Mouse (Mus musculus) forebrain, embryonic 11.5 days (tissue): ENCODE measurements around the gene Txn2. TPM values are rescaled to one million over a fixed set of nuclear protein-coding genes. Genes with fewer than 3 reads are reported as not detected.

Experiments
- ATAC-seq: fragments of 200-750 bp; cut with Nextera tagmentation; replicated peaks from 2 replicates; pipeline ENCODE4 v1.8.0; 2017; ENCODE audit warnings: moderate TSS enrichment; ENCODE audit not compliant: low FRiP score
- DNase-seq: peaks from one replicate; pipeline ENCODE4 v3.0.0-alpha.2; 2017; ENCODE audit warnings: low spot score
- H3K27ac ChIP-seq: fragments of 300-500 bp; sonication (generic); 2 replicates; pipeline ENCODE4 v1.5.1; 2014; ENCODE audit warnings: low read depth, low read length
- H3K27me3 ChIP-seq: fragments of 300-500 bp; sonication (generic); 2 replicates; pipeline ENCODE4 v1.6.1; 2014; ENCODE audit warnings: mild to moderate bottlenecking, low read length, mixed read lengths; ENCODE audit not compliant: control insufficient read depth, insufficient read depth
- H3K36me3 ChIP-seq: fragments of 300-500 bp; sonication (generic); 2 replicates; pipeline ENCODE4 v1.6.1; 2014; ENCODE audit warnings: mild to moderate bottlenecking, low read length, moderate library complexity, mixed read lengths; ENCODE audit not compliant: control insufficient read depth, insufficient read depth
- H3K4me1 ChIP-seq: fragments of 300-500 bp; sonication (generic); replicated peaks from 2 replicates; pipeline ENCODE4 v1.6.1; 2014; ENCODE audit warnings: low read length, mixed read lengths; ENCODE audit not compliant: control insufficient read depth, insufficient read depth
- H3K4me2 ChIP-seq: fragments of 300-500 bp; sonication (generic); 2 replicates; pipeline ENCODE4 v1.6.1; 2014; ENCODE audit warnings: low read depth, mild to moderate bottlenecking, low read length, moderate library complexity, mixed read lengths; ENCODE audit not compliant: severe bottlenecking
- H3K4me3 ChIP-seq: fragments of 300-500 bp; sonication (generic); 2 replicates; pipeline ENCODE4 v1.5.1; 2014; ENCODE audit warnings: low read depth, low read length
- H3K9ac ChIP-seq: fragments of 300-500 bp; sonication (generic); 2 replicates; pipeline ENCODE4 v1.6.1; 2014; ENCODE audit warnings: low read length
- H3K9me3 ChIP-seq: fragments of 300-500 bp; sonication (generic); 2 replicates; pipeline ENCODE4 v1.6.1; 2016; ENCODE audit warnings: low read length, mixed read lengths; ENCODE audit not compliant: control insufficient read depth
- WGBS: fragments of 180-500 bp; shearing (Covaris S2); extraction: QIAGEN DNeasy Blood & Tissue Kit; methylation state at CpG from one replicate; pipeline ENCODE4 v1.1.7; 2014; 5-methylcytosine and 5-hydroxymethylcytosine counted together
- polyA plus RNA-seq: library from polyadenylated mRNA; unstranded; fragments of >200 nt; fragmentation: Nextera tagmentation; extraction: Ambion mirVana; gene quantifications from 2 replicates; pipeline ENCODE4 v1.2.1, GENCODE M21; 2014

Txn2 gene
- polyA plus RNA-seq, 1 experiment from 2014 or later: 232 TPM

GRCm38 (mm10) chr15:77911065-77911464, 17.7 kb downstream of the Txn2 start:
- no peak overlapping the region for H3K27ac ChIP-seq
- H3K4me1 ChIP-seq: no peaks in the 10 kb centered on the region
- H3K36me3 ChIP-seq: peaks cover 4% of the 10 kb centered on the region; the same call in 1 of the 2 replicates
- ATAC-seq (no peak), DNase-seq (no peak)
- H3K9ac ChIP-seq: no peak overlapping the region
- no peak overlapping the region for H3K4me2 ChIP-seq
- no peaks in the 10 kb centered on the region for H3K9me3 ChIP-seq
- WGBS: 19% methylated on average over 2 of the region's 2 CpGs
- no peak overlapping the region for H3K4me3 ChIP-seq
- H3K27me3 ChIP-seq: no peaks in the 10 kb centered on the region

GRCm38 (mm10) chr15:77907646-77908518, 20.9 kb downstream of the Txn2 start:
- no peaks in the 10 kb centered on the region for H3K9me3 ChIP-seq
- H3K4me1 ChIP-seq: 0 out of 2 replicates have a peak, but pooled peaks cover 5% of the 10 kb centered on the region
- DNase-seq: no peak
- H3K27ac ChIP-seq: no peak overlapping the region
- no peak overlapping the region for H3K4me2 ChIP-seq
- no peaks in the 10 kb centered on the region for H3K36me3 ChIP-seq
- ATAC-seq: no peak
- H3K4me3 ChIP-seq: no peak overlapping the region
- 52% methylated on average over 9 of the region's 9 CpGs for WGBS
- no peak overlapping the region for H3K9ac ChIP-seq
- no peaks in the 10 kb centered on the region for H3K27me3 ChIP-seq

- no peak overlapping the region for H3K9ac ChIP-seq
- 63% methylated on average over 10 of the region's 10 CpGs for WGBS
- no peaks in the 10 kb centered on the region for H3K27me3 ChIP-seq
- no peaks in the 10 kb centered on the region for H3K9me3 ChIP-seq
- H3K4me3 ChIP-seq: no peak overlapping the region
- ATAC-seq: no peak
- no peak overlapping the region for H3K27ac ChIP-seq
- H3K4me2 ChIP-seq: no peak overlapping the region
- H3K4me1 ChIP-seq: 0 out of 2 replicates have a peak, but pooled peaks cover 5% of the 10 kb centered on the region
- DNase-seq: no peak
- no peaks in the 10 kb centered on the region for H3K36me3 ChIP-seq
Observed at GRCm38 (mm10) chr15:77906545-77906944, 22.3 kb downstream of the Txn2 start.

GRCm38 (mm10) chr15:77906081-77906480, 22.7 kb downstream of the Txn2 start:
- no peaks in the 10 kb centered on the region for H3K36me3 ChIP-seq
- 0 out of 2 replicates have a peak, but pooled peaks cover 5% of the 10 kb centered on the region for H3K4me1 ChIP-seq
- no peak overlapping the region for H3K9ac ChIP-seq
- no peaks in the 10 kb centered on the region for H3K27me3 ChIP-seq
- H3K9me3 ChIP-seq: no peaks in the 10 kb centered on the region
- H3K4me3 ChIP-seq: no peak overlapping the region
- 81% methylated on average over 8 of the region's 8 CpGs for WGBS
- no peak overlapping the region for H3K27ac ChIP-seq
- DNase-seq (no peak), ATAC-seq (no peak)
- H3K4me2 ChIP-seq: no peak overlapping the region

- H3K27me3 ChIP-seq: no peaks in the 10 kb centered on the region
- no peak overlapping the region for H3K27ac ChIP-seq
- ATAC-seq: no peak; the same call in 1 of the 2 replicates
- 0 out of 2 replicates have a peak, but pooled peaks cover 5% of the 10 kb centered on the region for H3K4me1 ChIP-seq
- no peaks in the 10 kb centered on the region for H3K9me3 ChIP-seq
- H3K9ac ChIP-seq: peak overlapping the region; percentile 44
- H3K36me3 ChIP-seq: no peaks in the 10 kb centered on the region
- WGBS: 4% methylated on average over 26 of the region's 26 CpGs
- DNase-seq: peak; percentile 80
- peak overlapping the region; percentile 22; the same call in 1 of the 2 replicates for H3K4me3 ChIP-seq
- peak overlapping the region; percentile 67 for H3K4me2 ChIP-seq
Observed at GRCm38 (mm10) chr15:77905275-77905970, 23.4 kb downstream of the Txn2 start.

GRCm38 (mm10) chr15:77904363-77904892, 24.4 kb downstream of the Txn2 start:
- no peak overlapping the region for H3K4me2 ChIP-seq

GRCm38 (mm10) chr15:77903176-77903575, 25.6 kb downstream of the Txn2 start:
- no peaks in the 10 kb centered on the region for H3K9me3 ChIP-seq

More at GRCm38 (mm10) chr15:77904363-77904892, 24.4 kb downstream of the Txn2 start:
- Histone ChIP-seq H3K9ac (no peak overlapping the region), H3K27ac (no peak overlapping the region), H3K36me3 (no peaks in the 10 kb centered on the region), H3K4me3 (no peak overlapping the region), H3K4me1 (0 out of 2 replicates have a peak, but pooled peaks cover 5% of the 10 kb centered on the region), H3K27me3 (no peaks in the 10 kb centered on the region), H3K9me3 (no peaks in the 10 kb centered on the region)
- no peak for ATAC-seq
- no peak for DNase-seq
- WGBS: 19% methylated on average over 12 of the region's 12 CpGs

GRCm38 (mm10) chr15:77894926-77895325, 33.9 kb downstream of the Txn2 start:
- 85% methylated on average over 13 of the region's 14 CpGs for WGBS
- H3K36me3 ChIP-seq: no peaks in the 10 kb centered on the region
- ATAC-seq (no peak), DNase-seq (no peak)
- no peaks in the 10 kb centered on the region for H3K27me3 ChIP-seq
- no peak overlapping the region for H3K4me2 ChIP-seq
- no peak overlapping the region for H3K27ac ChIP-seq
- H3K9me3 ChIP-seq: no peaks in the 10 kb centered on the region
- H3K4me1 ChIP-seq: no peaks in the 10 kb centered on the region
- H3K9ac ChIP-seq: no peak overlapping the region
- H3K4me3 ChIP-seq: no peak overlapping the region

More at GRCm38 (mm10) chr15:77903176-77903575, 25.6 kb downstream of the Txn2 start:
- 0 out of 2 replicates have a peak, but pooled peaks cover 5% of the 10 kb centered on the region for H3K4me1 ChIP-seq
- H3K9ac ChIP-seq: no peak overlapping the region
- H3K4me2 ChIP-seq: no peak overlapping the region
- DNase-seq (no peak), ATAC-seq (no peak)
- H3K36me3 ChIP-seq: no peaks in the 10 kb centered on the region
- H3K27ac ChIP-seq: no peak overlapping the region
- H3K4me3 ChIP-seq: no peak overlapping the region
- H3K27me3 ChIP-seq: no peaks in the 10 kb centered on the region
- WGBS: 69% methylated on average over 5 of the region's 5 CpGs
